Mouse (Mus musculus) left cerebral cortex, adult 18-20 months (tissue): Measurements from ENCODE around the gene Uri1. TPM values are rescaled to one million over a fixed set of nuclear protein-coding genes. Genes with fewer than 3 reads are reported as not detected.
A peak's percentile ranks its signal among the peaks of the same experiment; 100 is the strongest.

Experiments used
- DNase-seq, 2 experiments: peaks; one replicate each; pipeline ENCODE4 v3.0.0; 2021 to 2022; ENCODE audit warnings: low spot score in 2 of 2, mixed read lengths in 1 of 2
- long read RNA-seq, 2 experiments: library from polyadenylated mRNA; stranded (forward); transcript quantifications; one replicate each; pipeline ENCODE4 v2.0.0; 2021
- total RNA-seq, 2 experiments: library from RNA; stranded (reverse); gene quantifications; 2 replicates each; pipeline ENCODE4 v1.2.3; 2021

Gene Uri1
- 10 to 100 TPM; 50.5 to 51.0 TPM for total RNA-seq
- long read RNA-seq, experiment 1, transcript Uri1-201 (11 exons, 3,441 nt), result major isoform, 74 of 91 reads
- long read RNA-seq, experiment 1, partial matches to known transcripts, result 6 of 91 reads
- long read RNA-seq, experiment 1, other reads (novel, unspliced or antisense), result 11 of 91 reads
- long read RNA-seq, experiment 2, transcript Uri1-201 (11 exons, 3,441 nt), result major isoform, 51 of 60 reads
- long read RNA-seq, experiment 2, partial matches to known transcripts, result 1 of 60 reads
- long read RNA-seq, experiment 2, other reads (novel, unspliced or antisense), result 8 of 60 reads

GRCm38 (mm10) chr7:38023451-38023850 lies at the start of gene Uri1:
TSS of gene Uri1 (minus strand) at chr7:38023551.
- no peak for DNase-seq

- DNase-seq, result no peak
These were observed 47.7 kb upstream of the Uri1 start for GRCm38 (mm10) chr7:38071065-38071464.

GRCm38 (mm10) chr7:38070663-38071062 lies 47.3 kb upstream of the Uri1 start:
- DNase-seq, result no peak

- DNase-seq, result no peak
These were observed 41.1 kb upstream of the Uri1 start for GRCm38 (mm10) chr7:38064431-38064830.

GRCm38 (mm10) chr7:38061060-38061970 lies 38.0 kb upstream of the Uri1 start:
- peak; percentile 91 to 92 for DNase-seq

- no peak for DNase-seq
These were observed 36.4 kb upstream of the Uri1 start for GRCm38 (mm10) chr7:38059636-38060330.

- no peak for DNase-seq
These were observed 35.7 kb upstream of the Uri1 start for GRCm38 (mm10) chr7:38059096-38059495.

GRCm38 (mm10) chr7:38055996-38056395 lies 32.6 kb upstream of the Uri1 start:
- peak; percentile 45 to 64 for DNase-seq

- DNase-seq, result no peak
These were observed 30.9 kb upstream of the Uri1 start for GRCm38 (mm10) chr7:38054246-38054645.

- DNase-seq, result no peak
These were observed 23.9 kb upstream of the Uri1 start for GRCm38 (mm10) chr7:38047229-38047628.

GRCm38 (mm10) chr7:38041244-38041643 lies 17.9 kb upstream of the Uri1 start:
- DNase-seq, result no peak

GRCm38 (mm10) chr7:38037586-38037985 lies 14.2 kb upstream of the Uri1 start:
- no peak for DNase-seq

GRCm38 (mm10) chr7:38031183-38031582 lies 7.8 kb upstream of the Uri1 start:
- DNase-seq, result no peak

- DNase-seq, result no peak
These were observed 7.3 kb upstream of the Uri1 start for GRCm38 (mm10) chr7:38030606-38031005.

GRCm38 (mm10) chr7:38029986-38030385 lies 6.6 kb upstream of the Uri1 start:
- DNase-seq, result no peak

- DNase-seq, result no peak
These were observed 5.7 kb upstream of the Uri1 start for GRCm38 (mm10) chr7:38029083-38029482.

GRCm38 (mm10) chr7:38027940-38028600 lies 4.7 kb upstream of the Uri1 start:
- DNase-seq, result no peak

GRCm38 (mm10) chr7:38024839-38025238 lies 1.5 kb upstream of the Uri1 start:
- no peak for DNase-seq

GRCm38 (mm10) chr7:38019770-38020169 lies 3.6 kb downstream of the Uri1 start:
- no peak for DNase-seq

- peak; percentile 88 to 93 for DNase-seq
These were observed 4.0 kb downstream of the Uri1 start for GRCm38 (mm10) chr7:38019369-38019749.
